Mouse (Mus musculus) hindbrain, embryonic 11.5 days (tissue): ENCODE data around the gene Cxcr2. TPM values are rescaled to one million over a fixed set of nuclear protein-coding genes. Genes with fewer than 3 reads are reported as not detected.

Experiments used
- ATAC-seq: fragments of 200-750 bp; cut with Nextera tagmentation; 2 replicates; pipeline ENCODE4 v1.8.0; 2017; ENCODE audit warnings: mild to moderate bottlenecking, moderate TSS enrichment, moderate library complexity; ENCODE audit not compliant: low FRiP score
- DNase-seq: peaks from one replicate; pipeline ENCODE4 v3.0.0-alpha.2; 2015; ENCODE audit warnings: low spot score
- H3K27ac ChIP-seq: fragments of 300-500 bp; sonication (generic); 2 replicates; pipeline ENCODE4 v1.5.1; 2014; ENCODE audit warnings: mild to moderate bottlenecking, low read depth, low read length
- H3K27me3 ChIP-seq: fragments of 300-500 bp; sonication (generic); 2 replicates; pipeline ENCODE4 v1.6.1; 2014; ENCODE audit warnings: mild to moderate bottlenecking, low read length, moderate library complexity, mixed read lengths; ENCODE audit not compliant: control insufficient read depth, insufficient read depth
- H3K36me3 ChIP-seq: fragments of 300-500 bp; sonication (generic); 2 replicates; pipeline ENCODE4 v1.6.1; 2014; ENCODE audit warnings: mild to moderate bottlenecking, low read length, moderate library complexity, mixed read lengths; ENCODE audit not compliant: control insufficient read depth, insufficient read depth
- H3K4me1 ChIP-seq: fragments of 300-500 bp; sonication (generic); replicated peaks from 2 replicates; pipeline ENCODE4 v1.6.1; 2014; ENCODE audit warnings: low read length, mixed read lengths; ENCODE audit not compliant: control insufficient read depth, insufficient read depth
- H3K4me2 ChIP-seq: fragments of 300-500 bp; sonication (generic); replicated peaks from 2 replicates; pipeline ENCODE4 v1.6.1; 2014; ENCODE audit warnings: mild to moderate bottlenecking, low read depth, low read length
- H3K4me3 ChIP-seq: fragments of 300-500 bp; sonication (generic); 2 replicates; pipeline ENCODE4 v1.5.1; 2014; ENCODE audit warnings: low read depth, low read length
- H3K9ac ChIP-seq: fragments of 300-500 bp; sonication (generic); 2 replicates; pipeline ENCODE4 v1.6.1; 2014; ENCODE audit warnings: low read depth, low read length
- H3K9me3 ChIP-seq: fragments of 300-500 bp; sonication (generic); 2 replicates; pipeline ENCODE4 v1.6.1; 2016; ENCODE audit warnings: low read length; ENCODE audit not compliant: control insufficient read depth
- WGBS: fragments of 180-500 bp; shearing (Covaris S2); extraction: QIAGEN DNeasy Blood & Tissue Kit; methylation state at CpG from one replicate; pipeline ENCODE4 v1.1.7; 2014; 5-methylcytosine and 5-hydroxymethylcytosine counted together
- polyA plus RNA-seq: library from polyadenylated mRNA; unstranded; fragments of >200 nt; fragmentation: Nextera tagmentation; extraction: Ambion mirVana; gene quantifications from 2 replicates; pipeline ENCODE4 v1.2.1, GENCODE M21; 2014

The Cxcr2 gene
- polyA plus RNA-seq, result 0.05 and 0.10 TPM in 2 replicates

DNA sequence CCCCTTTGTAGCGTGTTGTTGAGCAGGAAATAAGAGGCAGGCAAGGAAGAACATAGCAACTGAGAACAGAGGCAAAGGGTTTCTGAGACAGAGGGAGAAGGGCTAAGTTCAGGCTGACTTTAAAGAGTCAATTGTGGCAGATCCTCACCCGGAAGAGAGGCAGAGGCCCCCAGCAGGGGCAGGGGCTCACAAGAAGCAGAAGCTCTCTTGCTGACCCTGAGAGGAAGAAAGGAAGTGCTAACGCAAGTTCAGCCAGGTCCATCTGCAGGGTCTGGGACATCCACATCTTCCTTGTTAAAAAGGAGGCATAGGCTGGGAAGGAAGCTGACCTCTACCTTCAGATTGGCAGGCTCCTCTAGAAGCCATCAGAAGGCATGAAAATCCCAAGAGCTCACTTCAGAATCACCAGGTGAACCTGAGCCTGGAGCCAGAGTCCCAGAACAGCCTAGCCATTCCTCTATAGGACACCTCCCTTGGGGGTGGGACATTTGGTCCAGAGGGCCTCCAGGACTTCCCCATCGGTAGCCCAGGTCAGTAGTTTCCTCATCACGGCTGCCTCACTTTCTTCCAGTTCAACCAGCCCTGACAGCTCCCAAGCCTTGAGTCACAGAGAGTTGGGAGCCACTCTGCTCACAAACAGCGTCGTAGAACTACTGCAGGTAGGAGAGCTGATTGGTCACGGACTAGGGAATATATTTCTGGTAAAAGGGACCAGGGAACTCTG is at the start of gene Cxcr2:
Gene Cxcr2 (plus strand): TSS at position 529 of the 724 bp plus-strand sequence.
- no peak within 1 kb of the TSS for H3K9ac ChIP-seq
- no peaks in the 10 kb centered on the region for H3K9me3 ChIP-seq
- WGBS, result 79% methylated on average over 8 of the region's 8 CpGs
- no peak within 1 kb of the TSS for H3K4me3 ChIP-seq
- H3K4me1 ChIP-seq, result no peaks in the 10 kb centered on the region
- H3K27me3 ChIP-seq, result no peaks in the 10 kb centered on the region
- ATAC-seq (no peak), DNase-seq (no peak)
- H3K4me2 ChIP-seq, result no peak within 1 kb of the TSS
- H3K36me3 ChIP-seq, result no peaks in the 10 kb centered on the region
- H3K27ac ChIP-seq, result no peak within 1 kb of the TSS

- no peaks in the 10 kb centered on the region for H3K9me3 ChIP-seq
- H3K27me3 ChIP-seq, result no peaks in the 10 kb centered on the region
- no peak overlapping the region for H3K4me2 ChIP-seq
- no peaks in the 10 kb centered on the region for H3K36me3 ChIP-seq
- H3K9ac ChIP-seq, result no peak overlapping the region
- H3K4me1 ChIP-seq, result peaks cover 32% of the 10 kb centered on the region
- no peak overlapping the region for H3K4me3 ChIP-seq
- 84% methylated on average over 4 of the region's 4 CpGs for WGBS
- DNase-seq (no peak), ATAC-seq (no peak)
- no peak overlapping the region for H3K27ac ChIP-seq
These were observed 48.1 kb upstream of the Cxcr2 start for GRCm38 (mm10) chr1:74105660-74106059.

DNA sequence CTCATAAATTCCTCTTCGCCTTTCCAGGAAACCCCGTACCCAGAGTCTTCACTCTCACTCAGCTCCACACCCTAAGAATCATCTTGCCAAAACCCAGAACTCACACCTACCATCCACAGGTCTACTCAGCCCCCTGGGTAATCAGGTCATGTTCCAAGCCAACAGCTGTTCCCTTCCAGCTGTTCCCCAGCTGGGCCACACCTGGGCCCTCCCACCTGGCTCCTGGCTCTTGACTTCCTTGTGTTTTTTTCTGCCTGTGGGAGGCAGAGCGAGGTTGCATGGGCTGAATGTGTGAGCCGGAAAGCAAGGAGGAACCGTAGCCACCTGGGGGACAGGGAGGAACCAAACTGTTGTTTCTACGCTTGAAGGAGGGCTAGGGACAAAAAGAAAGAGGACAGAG is 47.6 kb upstream of the Cxcr2 start:
- H3K27me3 ChIP-seq, result no peaks in the 10 kb centered on the region
- no peak for DNase-seq
- no peaks in the 10 kb centered on the region for H3K36me3 ChIP-seq
- WGBS, result 73% methylated on average over 6 of the region's 6 CpGs
- H3K27ac ChIP-seq, result no peak overlapping the region
- ATAC-seq, result no peak
- H3K9me3 ChIP-seq, result no peaks in the 10 kb centered on the region
- no peak overlapping the region for H3K4me3 ChIP-seq
- peaks cover 37% of the 10 kb centered on the region for H3K4me1 ChIP-seq
- H3K9ac ChIP-seq, result no peak overlapping the region
- no peak overlapping the region for H3K4me2 ChIP-seq

GRCm38 (mm10) chr1:74107931-74108618 is 45.7 kb upstream of the Cxcr2 start:
- Histone ChIP-seq H3K9me3 (no peaks in the 10 kb centered on the region), H3K27ac (no peak overlapping the region), H3K4me1 (peaks cover 44% of the 10 kb centered on the region), H3K9ac (no peak overlapping the region), H3K4me2 (no peak overlapping the region), H3K4me3 (no peak overlapping the region), H3K36me3 (no peaks in the 10 kb centered on the region), H3K27me3 (no peaks in the 10 kb centered on the region)
- DNase-seq, result no peak
- whole genome bisulfite sequencing, result 67% methylated on average over 5 of the region's 5 CpGs
- ATAC-seq, result no peak

GRCm38 (mm10) chr1:74109670-74110069 is 44.1 kb upstream of the Cxcr2 start:
- H3K9me3 ChIP-seq, result no peaks in the 10 kb centered on the region
- no peaks in the 10 kb centered on the region for H3K36me3 ChIP-seq
- H3K4me2 ChIP-seq, result no peak overlapping the region
- ATAC-seq (no peak), DNase-seq (no peak)
- H3K27me3 ChIP-seq, result no peaks in the 10 kb centered on the region
- peaks cover 33% of the 10 kb centered on the region for H3K4me1 ChIP-seq
- peak overlapping the region; percentile 37 for H3K27ac ChIP-seq
- 36% methylated on average over 2 of the region's 2 CpGs for WGBS
- no peak overlapping the region for H3K4me3 ChIP-seq
- H3K9ac ChIP-seq, result no peak overlapping the region

DNA sequence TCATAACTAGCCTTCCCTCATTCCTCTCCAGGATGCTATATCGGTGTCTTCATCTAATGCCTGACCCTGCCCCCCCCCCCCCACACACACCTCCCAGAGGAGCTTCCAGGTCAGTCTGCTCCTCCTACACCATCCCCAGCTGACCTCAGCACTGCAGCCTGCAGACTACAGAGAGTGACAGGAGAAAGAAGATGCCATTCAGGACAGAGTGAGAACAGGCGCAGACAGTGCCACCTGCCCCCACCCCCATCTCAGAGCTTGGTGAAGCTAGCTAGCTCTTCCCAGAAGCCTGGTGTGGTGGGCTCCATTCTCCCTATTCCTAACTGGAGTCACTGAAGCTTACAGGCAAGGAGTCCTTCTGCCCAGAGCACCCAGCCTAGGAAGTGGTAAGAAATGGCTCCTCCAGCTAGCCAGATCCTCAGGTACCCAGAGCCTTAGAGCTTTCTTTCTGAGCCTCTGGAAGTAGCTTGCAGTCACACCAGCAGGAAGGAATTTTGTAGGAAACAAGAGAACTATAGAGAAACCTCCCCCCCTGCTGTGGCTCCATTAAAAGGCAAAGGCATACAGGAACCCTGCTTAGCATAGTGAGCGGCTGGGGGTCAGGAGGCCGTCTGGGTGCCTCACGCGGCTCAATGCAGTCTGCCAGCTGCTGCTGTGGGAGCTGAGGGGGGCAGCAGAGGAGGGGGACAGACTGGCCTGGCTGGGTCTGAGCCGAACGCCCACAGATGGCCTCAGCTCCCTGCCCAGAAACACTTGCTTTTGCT is 42.7 kb upstream of the Cxcr2 start:
- H3K4me1 ChIP-seq, result peaks cover 33% of the 10 kb centered on the region
- no peaks in the 10 kb centered on the region for H3K36me3 ChIP-seq
- 2% methylated on average over 8 of the region's 8 CpGs for WGBS
- peak; percentile 93 for ATAC-seq
- peak; percentile 83 for DNase-seq
- H3K27ac ChIP-seq, result peak overlapping the region; percentile 80
- no peaks in the 10 kb centered on the region for H3K27me3 ChIP-seq
- 0 out of 2 replicates have a peak overlapping the region, but pooled peaks have one; percentile 8 for H3K9ac ChIP-seq
- no peak overlapping the region for H3K4me3 ChIP-seq
- no peaks in the 10 kb centered on the region for H3K9me3 ChIP-seq
- H3K4me2 ChIP-seq, result peak overlapping the region; percentile 19

GRCm38 (mm10) chr1:74111696-74112030 is 42.1 kb upstream of the Cxcr2 start:
- Histone ChIP-seq H3K9me3 (no peaks in the 10 kb centered on the region), H3K27me3 (no peaks in the 10 kb centered on the region), H3K9ac (0 out of 2 replicates have a peak overlapping the region, but pooled peaks have one; percentile 8), H3K27ac (peak overlapping the region; percentile 80), H3K4me2 (0 out of 2 replicates have a peak overlapping the region, but pooled peaks have one; percentile 19), H3K4me3 (no peak overlapping the region), H3K4me1 (peaks cover 33% of the 10 kb centered on the region), H3K36me3 (no peaks in the 10 kb centered on the region)
- 12% methylated on average over 6 of the region's 6 CpGs for WGBS
- DNase-seq, result no peak
- ATAC-seq, result no peak

GRCm38 (mm10) chr1:74113071-74113470 is 40.7 kb upstream of the Cxcr2 start:
- peak overlapping the region; percentile 28; the same call in 1 of the 2 replicates for H3K9ac ChIP-seq
- WGBS, result 52% methylated on average over 3 of the region's 3 CpGs
- H3K4me3 ChIP-seq, result no peak overlapping the region
- H3K36me3 ChIP-seq, result no peaks in the 10 kb centered on the region
- H3K27ac ChIP-seq, result peak overlapping the region; percentile 80
- ATAC-seq, result no peak
- no peak overlapping the region for H3K4me2 ChIP-seq
- H3K9me3 ChIP-seq, result no peaks in the 10 kb centered on the region
- H3K27me3 ChIP-seq, result no peaks in the 10 kb centered on the region
- H3K4me1 ChIP-seq, result peaks cover 32% of the 10 kb centered on the region
- DNase-seq, result no peak
